Mouse (Mus musculus): Measurements from ENCODE around the gene Procr.

DNA sequence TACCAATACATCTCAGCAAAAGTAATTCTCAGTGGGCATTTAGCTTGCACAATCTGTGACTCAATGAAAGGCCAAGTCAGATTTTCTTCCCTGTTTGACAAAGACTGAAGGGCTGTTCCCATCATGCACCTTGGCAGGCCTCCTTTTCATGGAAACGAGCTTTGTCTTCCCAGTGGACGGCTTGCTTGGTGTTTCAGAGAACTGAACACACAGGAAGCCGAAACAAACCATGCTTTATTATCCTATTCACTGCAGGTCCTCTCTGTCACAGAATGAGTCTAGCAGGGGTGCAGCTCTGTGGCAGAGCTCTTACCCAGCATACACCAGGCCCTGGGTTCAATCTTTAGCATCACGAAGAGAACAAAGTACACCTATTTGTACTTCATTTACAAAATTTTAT is 47.3 kb upstream of the Procr start:
- TF ChIP-seq POLR2A (IDR thresholded peaks at IDR 0.05; ENCODE audit: insufficient read depth, low read depth, low read length) (no peak), CTCF (IDR thresholded peaks at IDR 0.05) (no peak)
